Mouse (Mus musculus): ENCODE data around the gene Ero1lb.

The Ero1lb gene

GRCm38 (mm10) chr13:12565621-12566390 is at the start of gene Ero1lb:
Gene Ero1lb, plus strand, starts transcription at chr13:12565874.
- DNase-seq, result peak; percentile 100

- DNase-seq, result peak in 1 of 2 experiments; percentile 3
Measured at GRCm38 (mm10) chr13:12519371-12519770, 46.3 kb upstream of the Ero1lb start.

- DNase-seq, result peak; percentile 35 to 44
Measured at GRCm38 (mm10) chr13:12519955-12520584, 45.6 kb upstream of the Ero1lb start, which contains the start of gene Edaradd. Gene Edaradd, minus strand, starts transcription at chr13:12520438.

- no peak for DNase-seq
Measured at GRCm38 (mm10) chr13:12522346-12522745, 43.3 kb upstream of the Ero1lb start.

GRCm38 (mm10) chr13:12525678-12526077 is 40.0 kb upstream of the Ero1lb start:
- no peak for DNase-seq

- DNase-seq, result no peak
Measured at GRCm38 (mm10) chr13:12534628-12535027, 31.0 kb upstream of the Ero1lb start.

- DNase-seq, result peak; percentile 21 to 47
Measured at GRCm38 (mm10) chr13:12537971-12538370, 27.7 kb upstream of the Ero1lb start.

- no peak for DNase-seq
Measured at GRCm38 (mm10) chr13:12539716-12540115, 26.0 kb upstream of the Ero1lb start.

- no peak for DNase-seq
Measured at GRCm38 (mm10) chr13:12540119-12540518, 25.6 kb upstream of the Ero1lb start.

- DNase-seq, result peak; percentile 49 to 55
Measured at GRCm38 (mm10) chr13:12542006-12542981, 23.4 kb upstream of the Ero1lb start.

- no peak for DNase-seq
Measured at GRCm38 (mm10) chr13:12543246-12543645, 22.4 kb upstream of the Ero1lb start.

GRCm38 (mm10) chr13:12543880-12544568 is 21.6 kb upstream of the Ero1lb start:
- no peak for DNase-seq

GRCm38 (mm10) chr13:12554211-12554610 is 11.5 kb upstream of the Ero1lb start:
- no peak for DNase-seq

- no peak for DNase-seq
Measured at GRCm38 (mm10) chr13:12559044-12559443, 6.6 kb upstream of the Ero1lb start.

- no peak for DNase-seq
Measured at GRCm38 (mm10) chr13:12559462-12560120, 6.1 kb upstream of the Ero1lb start.

- no peak for DNase-seq
Measured at GRCm38 (mm10) chr13:12561729-12562128, 3.9 kb upstream of the Ero1lb start.

GRCm38 (mm10) chr13:12562256-12562655 is 3.4 kb upstream of the Ero1lb start:
- no peak for DNase-seq

GRCm38 (mm10) chr13:12567936-12568335 is 2.3 kb downstream of the Ero1lb start:
- no peak for DNase-seq

GRCm38 (mm10) chr13:12568597-12569469 is 3.2 kb downstream of the Ero1lb start:
- no peak for DNase-seq

- DNase-seq, result no peak
Measured at GRCm38 (mm10) chr13:12569741-12570140, 4.1 kb downstream of the Ero1lb start.

All from cerebellum, postnatal 14 days (tissue).